Mouse (Mus musculus) thymus, postnatal 36 days (tissue): ENCODE measurements around the gene Olfr1494.

Source experiments
- DNase-seq, 2 experiments: peaks; one replicate each; pipeline ENCODE4 v3.0.0; 2022; ENCODE audit warnings: mixed read lengths in 2 of 2

Olfr1494 gene

DNA sequence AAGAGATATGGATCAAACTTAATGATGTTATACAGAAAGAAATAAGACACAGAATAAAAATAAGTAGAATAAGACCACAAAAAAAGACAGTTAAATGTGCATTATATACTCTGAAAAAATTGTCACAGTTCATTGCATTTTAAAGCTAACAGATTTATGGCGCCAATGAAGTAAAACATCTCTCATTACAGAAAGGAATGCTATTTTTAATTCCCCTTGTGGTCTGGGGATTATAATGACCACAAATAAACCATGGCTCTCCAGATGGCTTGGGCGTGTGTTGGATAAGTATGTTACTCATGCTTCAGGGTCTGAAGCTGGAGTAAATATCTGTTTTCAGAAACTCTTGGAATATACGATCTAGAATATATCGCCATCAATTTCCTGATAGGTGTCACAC is at the start of gene Olfr1494:
TSS of gene Olfr1494 (plus strand) at position 301 of the 400 bp plus-strand sequence.
- DNase-seq: no peak

GRCm38 (mm10) chr19:13696968-13697367 is 42.6 kb upstream of the Olfr1494 start, which contains the start of gene Olfr1491:
Gene Olfr1491 (plus strand): TSS chr19:13697268.
- no peak for DNase-seq

DNA sequence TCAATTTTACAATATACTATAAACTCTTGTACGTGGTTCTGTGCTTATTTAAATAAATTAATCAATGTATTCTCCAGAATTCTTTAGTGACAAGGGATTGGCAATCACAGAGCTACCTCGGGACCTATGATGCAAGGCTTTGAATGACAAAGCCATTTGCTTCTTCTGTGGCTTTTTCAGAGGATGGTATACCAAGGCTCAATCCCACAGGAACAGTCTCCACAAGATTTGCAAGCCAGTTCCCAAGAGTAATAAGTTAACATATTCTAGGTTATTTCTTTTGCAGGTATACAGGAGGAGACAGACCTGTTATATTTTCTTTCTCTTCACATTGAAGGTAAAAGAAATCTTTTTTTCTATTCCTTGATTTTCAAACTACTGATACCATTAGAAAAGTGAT is 16.6 kb upstream of the Olfr1494 start, which contains the start of gene Olfr1493-ps1:
TSS of gene Olfr1493-ps1 (plus strand) at position 301 of the 400 bp plus-strand sequence.
- DNase-seq: no peak

DNA sequence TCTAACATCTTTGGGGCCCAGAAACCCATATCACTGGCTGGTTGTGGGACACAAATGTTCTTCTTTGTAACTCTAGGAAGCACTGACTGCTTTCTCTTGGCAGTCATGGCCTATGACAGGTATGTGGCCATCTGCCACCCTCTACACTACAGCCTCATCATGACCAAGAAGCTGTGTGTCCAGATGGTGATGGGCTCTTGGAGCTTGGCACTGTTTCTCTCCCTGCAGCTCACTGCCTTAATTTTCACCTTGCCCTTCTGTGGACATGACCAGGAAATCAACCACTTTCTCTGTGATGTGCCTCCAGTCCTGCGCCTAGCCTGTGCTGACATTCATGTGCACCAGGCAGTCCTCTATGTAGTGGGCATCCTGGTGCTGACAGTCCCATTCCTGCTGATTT is 9.8 kb downstream of the Olfr1494 start:
- DNase-seq: no peak

DNA sequence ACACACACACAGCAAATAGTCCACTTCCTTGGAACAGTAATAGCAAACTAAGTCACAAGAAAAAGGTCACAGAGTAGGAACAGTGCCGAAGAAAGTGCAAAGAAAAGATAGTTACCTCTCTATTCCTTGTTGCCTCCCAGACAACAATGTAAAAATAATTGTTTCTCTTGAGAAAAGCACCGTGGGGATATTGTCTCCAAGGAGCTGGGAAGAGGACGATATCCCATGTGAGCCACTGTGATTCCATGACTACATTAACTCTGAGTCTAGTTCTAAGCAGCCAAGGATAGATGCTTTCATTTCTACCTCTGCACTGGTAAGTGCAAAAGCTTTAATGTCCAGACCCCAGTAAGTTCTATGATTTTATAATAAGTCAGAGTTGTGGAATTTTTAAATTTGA is 24.8 kb downstream of the Olfr1494 start, which contains the start of gene Olfr1495:
TSS of gene Olfr1495 (plus strand) at position 301 of the 400 bp plus-strand sequence.
- DNase-seq: no peak

- DNase-seq: no peak
Measured at GRCm38 (mm10) chr19:13768565-13769276, 29.2 kb downstream of the Olfr1494 start.

GRCm38 (mm10) chr19:13777578-13777977 is 38.0 kb downstream of the Olfr1494 start, which contains the start of gene Olfr1496:
Gene Olfr1496 (plus strand): TSS chr19:13777878.
- no peak for DNase-seq

DNA sequence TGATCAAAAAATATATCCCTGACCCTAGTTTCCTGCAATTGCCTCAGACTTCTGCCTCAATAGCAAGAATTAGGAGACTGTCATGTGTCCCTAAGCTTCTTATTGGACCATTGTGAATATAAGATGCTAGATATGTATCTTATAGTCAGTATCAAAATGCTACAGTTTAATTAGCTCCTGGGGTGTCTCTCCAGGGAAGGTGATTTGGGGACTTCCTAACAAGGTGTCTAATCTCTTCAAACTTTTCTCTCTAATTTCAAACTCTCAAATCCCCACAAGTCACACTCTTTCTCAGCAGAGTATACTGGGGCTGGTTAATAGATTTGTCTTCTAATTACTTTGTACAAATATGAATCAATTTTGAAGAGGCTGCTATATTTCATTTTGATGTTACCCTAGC is 58.6 kb downstream of the Olfr1494 start, which contains the start of gene Olfr1497:
TSS of gene Olfr1497 (minus strand) at position 101 of the 400 bp plus-strand sequence.
- no peak for DNase-seq
